Mouse (Mus musculus) C2C12 (cell line): ENCODE results near the gene Ufsp1.

Experiments used
- CEBPB ChIP-seq: IDR thresholded peaks from one replicate; pipeline ENCODE4 v1.6.1; 2011; ENCODE audit warnings: low read depth, mild to moderate bottlenecking, control low read depth, moderate library complexity
- CTCF ChIP-seq: IDR thresholded peaks from one replicate; pipeline ENCODE4 v1.5.1; 2011; ENCODE audit not compliant: control insufficient read depth, insufficient read depth, insufficient read length
- FOSL1 ChIP-seq: IDR thresholded peaks from one replicate; pipeline ENCODE4 v1.8.0; 2011; ENCODE audit warnings: mild to moderate bottlenecking, low read length; ENCODE audit not compliant: poor library complexity, insufficient read depth, severe bottlenecking
- MAX ChIP-seq: IDR thresholded peaks from one replicate; pipeline ENCODE4 v1.6.1; 2011; ENCODE audit warnings: mild to moderate bottlenecking, control low read depth
- MYOD1 ChIP-seq: IDR thresholded peaks from one replicate; pipeline ENCODE4 v1.6.1; 2011; ENCODE audit warnings: low read depth; ENCODE audit not compliant: control insufficient read depth, insufficient read length
- MYOG ChIP-seq: IDR thresholded peaks from one replicate; pipeline ENCODE4 v1.6.1; 2011; ENCODE audit not compliant: control insufficient read depth, insufficient read length; ENCODE audit errors: extremely low read depth
- USF1 ChIP-seq: IDR thresholded peaks from one replicate; pipeline ENCODE4 v1.6.1; 2011; ENCODE audit warnings: low read depth, mild to moderate bottlenecking, control low read depth, moderate library complexity

DNA sequence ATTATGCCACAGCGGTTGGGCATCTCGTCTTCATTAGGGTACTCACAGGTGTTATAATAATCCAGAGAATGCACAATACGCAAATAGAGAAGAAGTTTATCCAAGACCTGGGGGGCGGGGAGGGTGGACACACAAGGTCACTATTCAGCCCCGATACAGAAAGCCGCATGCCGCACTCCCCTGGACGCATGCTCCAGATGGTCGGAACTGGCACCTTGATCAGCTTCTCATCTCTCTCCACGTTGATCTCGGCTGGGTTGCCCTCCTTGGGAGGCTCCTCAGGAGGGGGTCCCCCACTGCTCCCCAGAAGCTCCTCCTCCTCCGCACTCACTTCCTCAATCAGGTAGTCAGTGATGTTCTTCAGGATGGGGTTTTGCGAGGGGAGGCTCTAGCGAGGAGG, 2.7 kb downstream of the Ufsp1 start:
- TF ChIP-seq CTCF, result no peak
- TF ChIP-seq USF1, result no peak
- no peak for TF ChIP-seq FOSL1
- TF ChIP-seq MAX, result no peak
- no peak for TF ChIP-seq CEBPB
- no peak for TF ChIP-seq MYOD1
- TF ChIP-seq MYOG, result no peak
